Mouse (Mus musculus) lung, embryonic 14.5 days (tissue): ENCODE measurements around the gene Arnt2. TPM values are rescaled to one million over a fixed set of nuclear protein-coding genes. Genes with fewer than 3 reads are reported as not detected.

Experiments
- ATAC-seq: fragments of 200-750 bp; cut with Nextera tagmentation; 2 replicates; pipeline ENCODE4 v1.8.0; 2017; ENCODE audit warnings: mild to moderate bottlenecking, moderate TSS enrichment, moderate library complexity; ENCODE audit not compliant: insufficient read depth
- DNase-seq: peaks from one replicate; pipeline ENCODE4 v3.0.0-alpha.2; 2015
- H3K27ac ChIP-seq: fragments of 300-500 bp; sonication (generic); 2 replicates; pipeline ENCODE4 v1.5.1; 2014; ENCODE audit warnings: low read depth, mild to moderate bottlenecking, moderate library complexity
- H3K27me3 ChIP-seq: fragments of 300-500 bp; sonication (generic); 2 replicates; pipeline ENCODE4 v1.6.1; 2014; ENCODE audit warnings: low read length, control low read depth; ENCODE audit not compliant: insufficient read depth
- H3K36me3 ChIP-seq: fragments of 300-500 bp; sonication (generic); 2 replicates; pipeline ENCODE4 v1.6.1; 2014; ENCODE audit warnings: control low read depth; ENCODE audit not compliant: insufficient read depth
- H3K4me1 ChIP-seq: fragments of 300-500 bp; sonication (generic); 2 replicates; pipeline ENCODE4 v1.6.1; 2014; ENCODE audit warnings: antibody characterized with exemption, control low read depth; ENCODE audit not compliant: insufficient read depth
- H3K4me2 ChIP-seq: fragments of 300-500 bp; sonication (generic); 2 replicates; pipeline ENCODE4 v1.6.1; 2014; ENCODE audit warnings: mild to moderate bottlenecking
- H3K4me3 ChIP-seq: fragments of 300-500 bp; sonication (generic); 2 replicates; pipeline ENCODE4 v1.5.1; 2014; ENCODE audit warnings: low read depth, low read length
- H3K9ac ChIP-seq: fragments of 300-500 bp; sonication (generic); 2 replicates; pipeline ENCODE4 v1.6.1; 2014
- H3K9me3 ChIP-seq: fragments of 300-500 bp; sonication (generic); 2 replicates; pipeline ENCODE4 v1.6.1; 2016; ENCODE audit warnings: low read depth, low read length, control low read depth
- CTCF ChIP-seq: IDR thresholded peaks from 2 replicates; pipeline ENCODE4 v1.5.1; 2016; ENCODE audit warnings: antibody characterized with exemption, low read depth
- WGBS: fragments of 180-500 bp; shearing (Covaris S2); extraction: QIAGEN DNeasy Blood & Tissue Kit; methylation state at CpG from one replicate; pipeline ENCODE4 v1.1.7; 2014; 5-methylcytosine and 5-hydroxymethylcytosine counted together
- polyA plus RNA-seq: library from polyadenylated mRNA; unstranded; fragments of >200 nt; fragmentation: Nextera tagmentation; extraction: Ambion mirVana; gene quantifications from 2 replicates; pipeline ENCODE4 v1.2.1, GENCODE M21; 2014

Arnt2 gene
- 14.4 and 16.0 TPM in 2 replicates for polyA plus RNA-seq

DNA sequence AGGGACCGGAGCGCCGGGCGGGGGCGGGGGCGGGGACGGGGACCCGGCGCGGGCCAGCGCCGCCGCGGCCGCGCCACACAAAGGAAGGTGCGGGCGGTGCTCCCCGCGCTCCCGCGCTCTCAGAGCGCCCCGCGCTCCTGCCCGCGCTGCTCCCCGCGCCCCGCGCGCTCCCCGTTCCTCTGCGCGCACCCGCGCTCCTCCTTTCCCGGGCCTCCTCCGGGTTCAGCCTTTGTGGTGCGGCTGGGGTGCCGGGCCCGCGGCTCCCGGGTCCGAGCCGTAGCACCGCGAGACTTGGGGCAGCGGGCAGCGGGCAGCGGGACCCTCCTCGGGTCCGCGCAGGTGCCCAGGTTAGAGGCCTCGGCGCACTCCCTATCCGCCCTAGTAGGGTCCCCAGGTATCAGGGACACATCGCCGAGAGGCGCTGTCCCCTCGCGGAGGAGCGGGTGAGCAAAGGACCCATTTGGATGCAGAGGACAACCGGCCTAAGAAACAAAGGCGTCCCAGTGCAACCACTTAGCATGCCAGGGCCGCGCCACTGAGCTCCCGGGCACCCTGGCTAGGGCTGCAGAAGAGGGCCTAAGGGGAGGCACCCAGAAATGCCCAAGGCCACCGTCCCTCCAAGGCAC, at the start of gene Arnt2:
TSS of gene Arnt2 (minus strand) at position 281 of the 626 bp plus-strand sequence.
- ATAC-seq, result peak; percentile 86
- H3K4me1 ChIP-seq, result peaks cover 7% of the 10 kb centered on the region
- H3K9ac ChIP-seq, result peak within 1 kb of the TSS; percentile 89
- H3K4me3 ChIP-seq, result peak within 1 kb of the TSS; percentile 63
- H3K4me2 ChIP-seq, result peak within 1 kb of the TSS; percentile 77
- H3K27me3 ChIP-seq, result no peaks in the 10 kb centered on the region; the same call in 1 of the 2 replicates
- WGBS, result under 1% methylated on average over 53 of the region's 69 CpGs
- peak within 1 kb of the TSS; percentile 86 for H3K27ac ChIP-seq
- no peaks in the 10 kb centered on the region for H3K9me3 ChIP-seq
- no peak for TF ChIP-seq CTCF
- DNase-seq, result peak; percentile 76
- no peaks in the 10 kb centered on the region for H3K36me3 ChIP-seq

DNA sequence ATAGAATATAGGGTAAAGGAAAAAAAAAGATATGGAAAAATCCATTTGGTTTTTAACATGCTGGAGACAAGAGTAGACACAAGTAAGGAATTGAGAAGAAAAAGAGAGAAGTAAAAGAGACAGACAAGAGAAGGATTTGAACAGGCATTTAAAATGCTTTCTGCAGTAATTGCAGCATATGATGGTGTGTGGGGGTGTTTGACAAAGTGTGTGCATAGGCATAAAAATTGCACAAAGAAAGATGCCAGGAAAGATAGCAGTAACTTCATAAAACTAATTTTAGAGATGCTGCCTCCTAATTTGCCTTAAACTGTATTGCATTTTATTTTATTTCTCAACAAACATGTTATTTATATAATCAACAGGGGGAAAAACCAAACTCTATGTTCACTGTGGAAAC, 41.7 kb upstream of the Arnt2 start:
- no peak overlapping the region for H3K4me3 ChIP-seq
- no peak overlapping the region for H3K27ac ChIP-seq
- H3K4me2 ChIP-seq, result no peak overlapping the region
- no peaks in the 10 kb centered on the region for H3K4me1 ChIP-seq
- no peaks in the 10 kb centered on the region for H3K9me3 ChIP-seq
- no peak overlapping the region for H3K9ac ChIP-seq
- H3K36me3 ChIP-seq, result no peaks in the 10 kb centered on the region
- TF ChIP-seq CTCF, result no peak
- ATAC-seq (no peak), DNase-seq (no peak)
- no peaks in the 10 kb centered on the region for H3K27me3 ChIP-seq

DNA sequence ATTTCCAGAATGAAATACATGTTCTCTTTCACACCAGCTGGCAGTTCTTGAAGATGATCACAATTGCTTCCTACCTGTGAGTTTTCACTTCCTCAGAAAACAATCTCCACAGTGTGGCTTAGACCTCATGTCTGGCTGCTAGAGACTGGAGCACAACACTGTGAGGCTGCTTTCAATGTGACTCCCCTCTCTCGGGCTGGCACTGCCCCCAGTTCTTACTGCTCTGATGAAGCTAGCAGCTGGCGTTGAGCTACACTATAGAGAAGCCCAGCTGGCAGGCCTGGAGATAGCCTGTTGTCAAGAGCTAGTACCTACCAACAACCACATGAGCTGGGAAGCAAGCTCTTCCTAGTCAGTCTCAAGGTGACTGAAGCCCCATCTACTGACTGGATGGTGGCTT, 39.1 kb upstream of the Arnt2 start:
- no peaks in the 10 kb centered on the region for H3K4me1 ChIP-seq
- no peaks in the 10 kb centered on the region for H3K27me3 ChIP-seq
- WGBS, result 59% methylated on average over 2 of the region's 2 CpGs
- ATAC-seq (peak; percentile 10; the same call in 1 of the 2 replicates), DNase-seq (peak; percentile 26)
- H3K9ac ChIP-seq, result no peak overlapping the region
- no peak overlapping the region for H3K4me2 ChIP-seq
- no peaks in the 10 kb centered on the region for H3K9me3 ChIP-seq
- H3K4me3 ChIP-seq, result no peak overlapping the region
- H3K36me3 ChIP-seq, result no peaks in the 10 kb centered on the region
- TF ChIP-seq CTCF, result no peak
- peak overlapping the region; percentile 77; the same call in 1 of the 2 replicates for H3K27ac ChIP-seq

DNA sequence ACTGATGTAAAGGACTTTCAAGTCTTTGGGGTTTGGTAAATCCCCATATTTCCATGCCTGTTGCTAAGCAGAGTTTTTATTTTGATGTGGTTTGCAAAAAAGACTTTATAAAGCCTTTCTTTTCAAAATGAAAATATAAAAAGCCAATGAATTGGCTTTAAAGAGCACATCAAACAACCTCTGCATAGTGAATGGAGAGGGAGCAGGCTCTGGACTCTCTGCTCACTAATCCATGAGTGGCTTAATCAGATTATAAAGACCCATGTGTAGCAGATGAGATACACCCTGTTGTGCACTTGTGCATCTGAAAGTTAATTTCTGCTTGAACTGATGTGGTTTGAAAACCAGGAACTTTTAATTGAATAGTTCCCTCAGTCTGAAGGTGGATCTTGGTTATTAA, 38.5 kb upstream of the Arnt2 start:
- H3K36me3 ChIP-seq, result no peaks in the 10 kb centered on the region
- H3K27ac ChIP-seq, result peak overlapping the region; percentile 71; the same call in 1 of the 2 replicates
- no peak overlapping the region for H3K9ac ChIP-seq
- no peak overlapping the region for H3K4me3 ChIP-seq
- no peaks in the 10 kb centered on the region for H3K9me3 ChIP-seq
- no peak overlapping the region for H3K4me2 ChIP-seq
- DNase-seq, result no peak
- H3K4me1 ChIP-seq, result no peaks in the 10 kb centered on the region
- no peaks in the 10 kb centered on the region for H3K27me3 ChIP-seq
- no peak for ATAC-seq
- TF ChIP-seq CTCF, result no peak

DNA sequence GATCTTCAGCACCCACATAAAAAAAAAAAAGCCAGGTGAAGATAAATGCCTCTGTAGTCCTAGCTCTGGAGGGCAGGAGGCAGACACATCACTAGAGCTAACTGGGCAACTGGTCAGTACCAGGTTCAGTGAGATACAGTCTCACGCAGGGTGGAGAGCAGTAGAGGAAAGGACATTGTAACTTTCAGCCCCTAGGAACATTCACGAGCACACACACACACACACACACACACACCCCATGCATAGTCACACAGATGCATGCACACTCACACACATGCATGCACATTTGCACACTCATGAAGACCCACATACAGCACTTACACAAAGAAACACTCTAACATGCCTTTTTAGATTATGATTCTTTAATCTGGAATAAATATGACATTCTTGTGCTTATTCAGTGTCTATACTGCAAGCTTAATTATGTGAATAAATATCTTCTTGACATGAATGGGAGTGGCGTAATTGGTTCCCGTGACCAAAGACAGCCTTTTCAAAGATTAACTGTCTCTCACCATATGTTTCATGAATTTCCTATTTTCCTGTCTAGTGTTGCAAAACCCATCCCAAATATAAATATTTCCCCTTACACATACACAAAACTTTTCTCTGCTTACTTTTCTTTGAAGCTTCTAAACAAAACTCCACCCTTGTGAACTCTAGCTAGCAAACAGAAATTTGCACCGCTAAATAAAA, 37.9 kb upstream of the Arnt2 start:
- no peaks in the 10 kb centered on the region for H3K27me3 ChIP-seq
- peak; percentile 81 for ATAC-seq
- no peak for TF ChIP-seq CTCF
- no peaks in the 10 kb centered on the region for H3K9me3 ChIP-seq
- H3K4me3 ChIP-seq, result no peak overlapping the region
- H3K4me2 ChIP-seq, result no peak overlapping the region
- no peak overlapping the region for H3K9ac ChIP-seq
- WGBS, result 47% methylated on average over 5 of the region's 5 CpGs
- peak overlapping the region; percentile 6; the same call in 1 of the 2 replicates for H3K27ac ChIP-seq
- H3K36me3 ChIP-seq, result no peaks in the 10 kb centered on the region
- H3K4me1 ChIP-seq, result no peaks in the 10 kb centered on the region
- DNase-seq, result peak; percentile 80

DNA sequence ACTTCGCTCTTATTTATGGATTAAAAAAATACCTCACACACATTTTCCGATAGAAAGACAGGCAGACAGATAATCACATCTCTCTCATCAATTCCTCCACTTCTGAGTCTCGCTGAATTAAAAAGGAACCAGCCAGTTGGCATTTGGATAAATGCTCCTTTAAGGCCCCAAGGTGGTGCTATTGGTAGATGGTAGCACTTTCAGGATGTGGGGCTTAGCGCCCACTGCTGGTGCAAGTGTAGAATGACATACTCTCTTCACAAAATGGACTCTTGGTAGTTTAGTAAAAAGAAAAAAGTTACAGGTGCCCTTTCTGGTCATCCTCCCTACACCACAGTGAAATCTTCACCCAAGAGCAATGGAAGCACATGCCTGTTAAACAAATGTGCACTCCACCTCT, 37.1 kb upstream of the Arnt2 start:
- Histone ChIP-seq H3K27me3 (no peaks in the 10 kb centered on the region), H3K4me1 (no peaks in the 10 kb centered on the region), H3K4me3 (no peak overlapping the region), H3K9me3 (no peaks in the 10 kb centered on the region), H3K27ac (no peak overlapping the region), H3K9ac (no peak overlapping the region), H3K4me2 (no peak overlapping the region), H3K36me3 (no peaks in the 10 kb centered on the region)
- DNase-seq (peak; percentile 84), ATAC-seq (no peak)
- TF ChIP-seq CTCF, result peak; percentile 90
- 32% methylated on average over 4 of the region's 4 CpGs for whole genome bisulfite sequencing

DNA sequence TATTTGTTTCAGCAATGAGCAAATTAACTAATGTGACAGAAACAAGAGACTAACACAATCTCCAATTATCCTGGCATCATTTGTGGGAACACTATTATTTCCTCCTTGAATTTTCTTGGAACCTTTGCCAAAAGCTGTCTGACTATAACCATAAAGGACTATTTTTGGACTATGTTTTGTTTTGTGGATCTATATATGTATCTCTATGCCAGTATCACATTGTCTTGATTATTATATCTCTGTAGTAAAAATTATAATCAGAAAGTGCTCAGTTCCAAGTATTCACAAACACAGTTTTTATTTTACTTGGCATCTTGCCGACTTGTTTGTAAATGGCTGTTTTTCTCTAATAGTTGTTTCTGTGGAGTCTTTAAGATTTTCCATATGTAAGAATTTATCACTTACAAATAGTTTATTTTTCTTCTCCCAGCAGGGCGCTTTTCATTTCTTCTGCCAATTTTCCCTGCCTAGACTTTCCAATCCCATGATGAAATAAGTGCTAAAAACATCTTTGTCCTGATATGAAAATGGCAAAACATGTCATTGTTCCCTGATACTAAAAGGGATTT, 32.5 kb upstream of the Arnt2 start:
- Histone ChIP-seq H3K27ac (peak overlapping the region; percentile 67), H3K9me3 (no peaks in the 10 kb centered on the region), H3K36me3 (no peaks in the 10 kb centered on the region), H3K9ac (no peak overlapping the region), H3K4me1 (no peaks in the 10 kb centered on the region), H3K4me2 (no peak overlapping the region), H3K27me3 (no peaks in the 10 kb centered on the region), H3K4me3 (no peak overlapping the region)
- WGBS, result 35% methylated on average over 2 of the region's 2 CpGs
- no peak for TF ChIP-seq CTCF
- ATAC-seq (peak; percentile 75), DNase-seq (peak; percentile 95)
